Mouse (Mus musculus): Measurements from ENCODE around the gene Arl10. TPM values are rescaled to one million over a fixed set of nuclear protein-coding genes. Genes with fewer than 3 reads are reported as not detected.

The Arl10 gene
- total and polyA plus RNA-seq, 3 experiments, result 1.7 to 17.4 (median 2.5) TPM

DNA sequence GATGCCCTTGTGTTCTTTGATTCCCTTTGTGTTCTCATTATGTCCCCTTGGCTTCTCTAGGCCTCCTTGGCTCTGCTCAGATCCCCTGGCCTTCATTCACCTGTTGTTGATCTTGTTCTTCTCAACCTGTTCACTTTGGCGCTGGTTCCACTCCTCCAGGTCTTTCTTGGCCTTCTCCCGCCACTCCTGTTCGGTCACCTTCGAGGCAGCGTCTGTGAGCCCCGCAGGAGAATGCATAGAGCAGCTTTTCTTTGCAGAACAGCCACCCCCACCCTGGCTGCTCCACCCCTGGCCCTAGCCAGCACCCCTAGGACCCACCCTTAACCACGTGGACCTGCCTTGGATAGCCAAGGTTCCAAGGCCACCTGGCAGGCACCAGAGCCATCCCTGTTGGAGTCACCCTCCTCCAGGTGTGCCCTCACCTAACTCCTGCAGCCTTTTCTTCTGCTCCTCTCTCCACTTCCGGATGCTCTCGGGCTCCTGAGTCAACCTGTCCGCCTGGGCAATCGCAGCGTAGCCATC lies 23.9 kb downstream of the Arl10 start:
- peaks cover 11 to 70% of the 10 kb centered on the region in 2 experiments for H3K36me3 ChIP-seq (replicated peaks in 1 of 2; ENCODE audit: control insufficient read depth in 1 of 2, insufficient read depth in 1 of 2, low read length in 1 of 2)
- no peak overlapping the region for H3K4me3 ChIP-seq (replicated peaks in 1 of 3; ENCODE audit: low read depth in 2 of 3, low read length in 2 of 3, poor library complexity in 1 of 3)
- in situ Hi-C loops (cut with MboI; ENCODE audit: low pct_ligation_motif_present, low pct_unique_long_range_greater_than_20kb, low sequenced_read_pairs) (no loop called here), dilution Hi-C loops (cut with MboI; ENCODE audit: extremely low pct_ligation_motif_present, extremely low pct_unique_long_range_greater_than_20kb, low sequenced_read_pairs) (no loop called here)
- no peaks in the 10 kb centered on the region for H3K4me1 ChIP-seq (ENCODE audit: control insufficient read depth in 1 of 2, insufficient read depth in 2 of 2)
- no peak for TF ChIP-seq CHD2 (IDR thresholded peaks at IDR 0.05; ENCODE audit: low read length)
- H3K79me2 ChIP-seq (replicated peaks; ENCODE audit: control insufficient read depth, extremely low read depth, insufficient read depth, poor library complexity, severe bottlenecking), result no peaks in the 10 kb centered on the region
- no peaks in the 10 kb centered on the region for H3K27me3 ChIP-seq (replicated peaks)
- DNase-seq (ENCODE audit: extremely low read depth), result no peak
- H3K27ac ChIP-seq (ENCODE audit: insufficient read depth, low read depth), result no peak overlapping the region
- no peaks in the 10 kb centered on the region for H3K9me3 ChIP-seq (replicated peaks; ENCODE audit: low read length)
- H3K4me2 ChIP-seq (ENCODE audit: insufficient read depth, low read depth, poor library complexity, severe bottlenecking), result no peak overlapping the region
- H3K9ac ChIP-seq (ENCODE audit: insufficient read depth, low read depth), result no peak overlapping the region

DNA sequence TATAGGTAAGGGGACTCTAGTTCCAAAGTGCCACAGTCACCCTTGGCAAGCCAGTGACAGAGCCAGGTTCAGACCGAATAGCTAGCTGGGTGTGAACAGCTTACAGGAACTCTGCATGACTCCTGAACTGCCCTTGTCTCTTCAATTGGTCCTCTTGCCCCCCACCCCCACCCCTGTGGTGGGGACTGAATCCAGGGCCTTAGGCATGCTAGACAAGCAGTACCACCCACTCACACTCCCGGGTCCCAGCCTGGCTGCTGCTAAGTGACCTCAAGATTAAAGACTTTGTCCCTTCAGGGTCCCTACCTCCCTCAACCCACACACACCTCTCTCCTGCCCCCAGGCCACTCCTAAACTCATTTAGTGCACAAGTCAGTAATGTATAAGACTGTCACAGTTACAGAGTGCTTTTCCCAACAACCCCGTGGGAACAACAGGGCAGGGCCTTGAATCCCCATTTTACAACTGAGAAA lies 27.9 kb downstream of the Arl10 start:
- Histone ChIP-seq H3K4me2 (ENCODE audit: insufficient read depth, low read depth, poor library complexity, severe bottlenecking) (no peak overlapping the region), H3K36me3 (replicated peaks in 1 of 2; ENCODE audit: control insufficient read depth in 1 of 2, insufficient read depth in 1 of 2, low read length in 1 of 2) (peaks cover 5 to 44% of the 10 kb centered on the region in 2 experiments), H3K9me3 (replicated peaks; ENCODE audit: low read length) (no peaks in the 10 kb centered on the region), H3K79me2 (replicated peaks; ENCODE audit: control insufficient read depth, extremely low read depth, insufficient read depth, poor library complexity, severe bottlenecking) (no peaks in the 10 kb centered on the region), H3K27ac (ENCODE audit: insufficient read depth, low read depth) (no peak overlapping the region), H3K9ac (ENCODE audit: insufficient read depth, low read depth) (no peak overlapping the region), H3K4me3 (replicated peaks in 1 of 3; ENCODE audit: low read depth in 2 of 3, low read length in 2 of 3, poor library complexity in 1 of 3) (no peak overlapping the region), H3K27me3 (replicated peaks) (no peaks in the 10 kb centered on the region), H3K4me1 (ENCODE audit: control insufficient read depth in 1 of 2, insufficient read depth in 2 of 2) (no peaks in the 10 kb centered on the region)
- no peak for DNase-seq (ENCODE audit: extremely low read depth)
- dilution Hi-C loops (cut with MboI; ENCODE audit: extremely low pct_ligation_motif_present, extremely low pct_unique_long_range_greater_than_20kb, low sequenced_read_pairs), result no loop called here
- TF ChIP-seq GABPA (IDR thresholded peaks at IDR 0.05; ENCODE audit: insufficient replicate concordance, low read depth, low read length) (no peak), NELFE (IDR thresholded peaks at IDR 0.05; ENCODE audit: low read depth, low read length) (no peak), POLR2A (IDR thresholded peaks at IDR 0.05; ENCODE audit: low read depth, low read length) (no peak), CHD2 (IDR thresholded peaks at IDR 0.05; ENCODE audit: low read length) (no peak), MYC (IDR thresholded peaks at IDR 0.05; ENCODE audit: low read depth, low read length) (no peak)
- in situ Hi-C loops (cut with MboI; ENCODE audit: low pct_ligation_motif_present, low pct_unique_long_range_greater_than_20kb, low sequenced_read_pairs), result no loop called here

DNA sequence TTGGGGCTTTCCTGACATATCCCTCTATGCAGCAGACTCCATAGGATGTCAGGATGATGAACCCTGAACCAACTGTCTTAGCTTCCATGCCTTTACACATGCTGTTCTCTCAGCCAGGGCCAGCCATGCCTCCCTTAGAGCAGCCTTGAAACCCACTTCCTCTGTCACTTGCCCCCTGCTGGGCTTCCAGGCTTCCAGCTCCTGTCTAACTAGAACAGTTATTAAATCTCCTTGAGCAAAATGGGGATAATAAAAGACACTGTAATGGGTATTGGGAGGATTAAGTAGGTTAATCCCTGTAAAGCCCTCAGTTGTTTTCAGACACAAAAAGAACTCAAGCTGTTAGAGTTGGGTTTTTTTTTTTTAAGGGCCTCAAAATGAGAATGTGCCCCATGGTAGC lies 28.7 kb downstream of the Arl10 start:
- H3K27me3 ChIP-seq (replicated peaks), result no peaks in the 10 kb centered on the region
- in situ Hi-C loops (cut with MboI; ENCODE audit: low pct_ligation_motif_present, low pct_unique_long_range_greater_than_20kb, low sequenced_read_pairs) (no loop called here), dilution Hi-C loops (cut with MboI; ENCODE audit: extremely low pct_ligation_motif_present, extremely low pct_unique_long_range_greater_than_20kb, low sequenced_read_pairs) (no loop called here)
- H3K27ac ChIP-seq (ENCODE audit: insufficient read depth, low read depth), result no peak overlapping the region
- H3K4me1 ChIP-seq (ENCODE audit: control insufficient read depth in 1 of 2, insufficient read depth in 2 of 2), result no peaks in the 10 kb centered on the region
- no peak for TF ChIP-seq GABPA (IDR thresholded peaks at IDR 0.05; ENCODE audit: insufficient replicate concordance, low read depth, low read length)
- TF ChIP-seq TBP (conservative IDR thresholded peaks at IDR 0.05; ENCODE audit: low read depth, low read length), result no peak
- no peak for TF ChIP-seq E2F4 (IDR thresholded peaks at IDR 0.05; ENCODE audit: insufficient replicate concordance, low read depth, low read length)
- TF ChIP-seq BHLHE40 (IDR thresholded peaks at IDR 0.05; ENCODE audit: low read depth, low read length), result no peak
- no peak for TF ChIP-seq EP300 (IDR thresholded peaks at IDR 0.05; ENCODE audit: low read length)
- TF ChIP-seq CHD2 (IDR thresholded peaks at IDR 0.05; ENCODE audit: low read length), result no peak
- no peak for TF ChIP-seq ZKSCAN1 (IDR thresholded peaks at IDR 0.05; ENCODE audit: borderline replicate concordance, low read depth, low read length)
- no peak for TF ChIP-seq RCOR1 (conservative IDR thresholded peaks at IDR 0.05; ENCODE audit: low read depth, low read length)
- TF ChIP-seq IRF4 (IDR thresholded peaks at IDR 0.05; ENCODE audit: low read depth, low read length), result no peak
- TF ChIP-seq MEF2A (IDR thresholded peaks at IDR 0.05; ENCODE audit: borderline replicate concordance, low read depth, low read length), result no peak
- TF ChIP-seq KAT2A (IDR thresholded peaks at IDR 0.05; ENCODE audit: insufficient replicate concordance, low read length), result no peak
- no peak for TF ChIP-seq PAX5 (IDR thresholded peaks at IDR 0.05; ENCODE audit: low read length)
- no peak for TF ChIP-seq MAX (IDR thresholded peaks at IDR 0.05; ENCODE audit: low read length)
- TF ChIP-seq SMC3 (IDR thresholded peaks at IDR 0.05; ENCODE audit: low read depth, low read length), result no peak
- no peak for TF ChIP-seq USF2 (conservative IDR thresholded peaks at IDR 0.05; ENCODE audit: low read depth, low read length)
- TF ChIP-seq MAZ (IDR thresholded peaks at IDR 0.05; ENCODE audit: low read depth, low read length), result no peak
- TF ChIP-seq ZMIZ1 (IDR thresholded peaks at IDR 0.05; ENCODE audit: low read depth, low read length), result no peak
- no peak for TF ChIP-seq MAFK (IDR thresholded peaks at IDR 0.05; ENCODE audit: insufficient replicate concordance, low read length)
- no peaks in the 10 kb centered on the region for H3K79me2 ChIP-seq (replicated peaks; ENCODE audit: control insufficient read depth, extremely low read depth, insufficient read depth, poor library complexity, severe bottlenecking)
- no peak overlapping the region for H3K4me2 ChIP-seq (ENCODE audit: insufficient read depth, low read depth, poor library complexity, severe bottlenecking)
- peaks cover 5 to 36% of the 10 kb centered on the region in 2 experiments for H3K36me3 ChIP-seq (replicated peaks in 1 of 2; ENCODE audit: control insufficient read depth in 1 of 2, insufficient read depth in 1 of 2, low read length in 1 of 2)
- no peak overlapping the region for H3K9ac ChIP-seq (ENCODE audit: insufficient read depth, low read depth)
- no peak overlapping the region for H3K4me3 ChIP-seq (replicated peaks in 1 of 3; ENCODE audit: low read depth in 2 of 3, low read length in 2 of 3, poor library complexity in 1 of 3)
- DNase-seq (ENCODE audit: extremely low read depth), result no peak
- no peaks in the 10 kb centered on the region for H3K9me3 ChIP-seq (replicated peaks; ENCODE audit: low read length)

Data from CH12.LX (cell line).